Mouse (Mus musculus) ES-Bruce4 (cell line): ENCODE measurements at regions not wholly inside any gene's neighbourhood (a gene's known extent, or its start where the extent isn't known, plus 50 kb on each side); places are given as distances from the start of the nearest gene placed in this dataset.

Experiments used
- H3K27ac ChIP-seq: 2 replicates; pipeline ENCODE4 v1.5.1; 2012; ENCODE audit warnings: low read length, inconsistent platforms; ENCODE audit not compliant: insufficient read depth
- H3K27me3 ChIP-seq: 2 replicates; pipeline ENCODE4 v1.6.1; 2012; ENCODE audit warnings: mild to moderate bottlenecking, low read length, inconsistent platforms; ENCODE audit not compliant: control insufficient read depth, poor library complexity, insufficient read depth, severe bottlenecking
- H3K36me3 ChIP-seq: 2 replicates; pipeline ENCODE4 v1.6.1; 2012; ENCODE audit warnings: inconsistent platforms, mild to moderate bottlenecking, low read length, moderate library complexity; ENCODE audit not compliant: control insufficient read depth, poor library complexity, insufficient read depth, severe bottlenecking
- H3K4me1 ChIP-seq: one replicate; pipeline ENCODE4 v1.8.1; 2011; ENCODE audit warnings: low read length; ENCODE audit not compliant: control insufficient read depth, insufficient read depth
- H3K4me3 ChIP-seq: 2 replicates; pipeline ENCODE4 v1.5.1; 2011; ENCODE audit warnings: low read depth, mild to moderate bottlenecking, low read length
- H3K9ac ChIP-seq: 2 replicates; pipeline ENCODE4 v1.6.1; 2012; ENCODE audit warnings: low read depth, mild to moderate bottlenecking, inconsistent platforms; ENCODE audit not compliant: poor library complexity, severe bottlenecking
- H3K9me3 ChIP-seq: replicated peaks from 2 replicates; pipeline ENCODE4 v1.6.1; 2012; ENCODE audit warnings: mild to moderate bottlenecking, low read length, inconsistent platforms; ENCODE audit not compliant: control insufficient read depth, poor library complexity, insufficient read depth, severe bottlenecking
- CTCF ChIP-seq: IDR thresholded peaks from one replicate; pipeline ENCODE4 v1.8.1; 2011; ENCODE audit warnings: low read depth, low read length
- EP300 ChIP-seq: IDR thresholded peaks from 2 replicates; pipeline ENCODE4 v1.6.1; 2011; ENCODE audit warnings: low read depth, low read length; ENCODE audit not compliant: insufficient read depth
- POLR2A ChIP-seq: IDR thresholded peaks from one replicate; pipeline ENCODE4 v1.8.1; 2011; ENCODE audit warnings: low read length; ENCODE audit not compliant: insufficient read depth

DNA sequence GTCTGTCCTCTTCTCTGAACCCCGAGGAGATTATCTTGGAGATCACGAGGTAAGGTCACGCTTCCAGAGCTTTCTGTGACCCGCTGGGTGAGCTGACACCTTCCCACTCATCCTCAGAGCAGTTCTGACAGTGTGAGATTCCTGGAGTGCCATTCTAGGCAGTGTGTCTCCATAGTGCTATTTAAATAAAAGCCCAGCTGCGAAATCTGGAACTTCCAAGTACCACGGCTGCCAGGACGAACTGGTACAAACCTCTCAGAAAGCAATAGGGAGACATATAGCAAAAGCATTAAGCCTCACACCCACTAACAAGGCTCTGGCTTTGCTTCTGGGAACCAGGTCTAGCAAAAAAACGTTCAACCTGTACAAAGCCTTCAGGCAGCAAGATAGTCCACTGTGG is 261.4 kb upstream of the Cdyl start:
- Histone ChIP-seq H3K4me3 (no peak overlapping the region), H3K9ac (no peak overlapping the region), H3K27me3 (no peaks in the 10 kb centered on the region), H3K27ac (no peak overlapping the region), H3K36me3 (no peaks in the 10 kb centered on the region), H3K9me3 (no peaks in the 10 kb centered on the region), H3K4me1 (no peaks in the 10 kb centered on the region)
- TF ChIP-seq POLR2A (no peak), EP300 (no peak), CTCF (no peak)

DNA sequence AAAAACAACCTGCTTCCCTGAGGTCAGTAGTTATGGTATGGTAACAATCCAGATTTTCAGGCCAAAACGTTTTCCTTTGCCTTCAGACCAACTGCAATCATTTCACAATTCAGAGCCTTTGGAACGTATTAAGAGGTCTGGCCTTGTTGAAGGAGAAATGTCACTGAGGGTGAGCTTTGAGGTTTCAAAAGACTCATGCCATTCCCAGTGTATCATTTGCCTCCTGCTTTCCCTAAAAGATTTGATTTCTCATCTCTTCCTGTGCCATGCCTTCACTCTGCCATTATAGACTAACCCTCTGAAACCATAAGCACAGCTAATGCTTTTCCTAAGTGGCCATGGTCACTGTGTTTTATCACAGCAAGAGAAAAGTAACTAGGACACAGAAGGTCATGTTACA is 256.8 kb upstream of the Cdyl start:
- Histone ChIP-seq H3K27me3 (no peaks in the 10 kb centered on the region), H3K9me3 (no peaks in the 10 kb centered on the region), H3K36me3 (no peaks in the 10 kb centered on the region), H3K27ac (no peak overlapping the region), H3K9ac (no peak overlapping the region), H3K4me1 (no peaks in the 10 kb centered on the region), H3K4me3 (no peak overlapping the region)
- no peak for TF ChIP-seq CTCF
- TF ChIP-seq EP300, result no peak
- TF ChIP-seq POLR2A, result no peak

- TF ChIP-seq POLR2A, result no peak
- no peak for TF ChIP-seq EP300
- TF ChIP-seq CTCF, result no peak
- Histone ChIP-seq H3K27me3 (no peaks in the 10 kb centered on the region), H3K27ac (no peak overlapping the region), H3K36me3 (no peaks in the 10 kb centered on the region), H3K9me3 (no peaks in the 10 kb centered on the region), H3K4me3 (no peak overlapping the region), H3K4me1 (no peaks in the 10 kb centered on the region), H3K9ac (no peak overlapping the region)
Observed at GRCm38 (mm10) chr13:35404428-35404827, 255.2 kb upstream of the Cdyl start.

GRCm38 (mm10) chr13:35405384-35405783 is 254.2 kb upstream of the Cdyl start:
- Histone ChIP-seq H3K9me3 (no peaks in the 10 kb centered on the region), H3K36me3 (no peaks in the 10 kb centered on the region), H3K9ac (no peak overlapping the region), H3K4me1 (no peaks in the 10 kb centered on the region), H3K27ac (no peak overlapping the region), H3K4me3 (no peak overlapping the region), H3K27me3 (no peaks in the 10 kb centered on the region)
- no peak for TF ChIP-seq EP300
- no peak for TF ChIP-seq CTCF
- TF ChIP-seq POLR2A, result no peak

GRCm38 (mm10) chr13:35417500-35417899 is 242.1 kb upstream of the Cdyl start:
- no peak for TF ChIP-seq EP300
- TF ChIP-seq CTCF, result no peak
- no peak for TF ChIP-seq POLR2A
- Histone ChIP-seq H3K27me3 (no peaks in the 10 kb centered on the region), H3K27ac (no peak overlapping the region), H3K4me3 (no peak overlapping the region), H3K4me1 (no peaks in the 10 kb centered on the region), H3K36me3 (no peaks in the 10 kb centered on the region), H3K9me3 (no peaks in the 10 kb centered on the region), H3K9ac (no peak overlapping the region)

GRCm38 (mm10) chr13:35420076-35420475 is 239.6 kb upstream of the Cdyl start:
- Histone ChIP-seq H3K9ac (no peak overlapping the region), H3K27me3 (no peaks in the 10 kb centered on the region), H3K36me3 (no peaks in the 10 kb centered on the region), H3K4me1 (no peaks in the 10 kb centered on the region), H3K27ac (no peak overlapping the region), H3K4me3 (no peak overlapping the region), H3K9me3 (no peaks in the 10 kb centered on the region)
- no peak for TF ChIP-seq EP300
- no peak for TF ChIP-seq CTCF
- TF ChIP-seq POLR2A, result no peak
